Mouse (Mus musculus) midbrain, embryonic 12.5 days (tissue): Measurements from ENCODE around the gene H2al2c. TPM values are rescaled to one million over a fixed set of nuclear protein-coding genes. Genes with fewer than 3 reads are reported as not detected.
"Not testable (repeated sequence)": the region's sequence is repeated elsewhere in the genome, so short reads cannot be mapped to it uniquely, and the experiment has no call there.

Source experiments
- ATAC-seq: fragments of 200-750 bp; cut with Nextera tagmentation; 2 replicates; pipeline ENCODE4 v1.8.0; 2017; ENCODE audit warnings: low read depth, moderate TSS enrichment, moderate library complexity; ENCODE audit not compliant: low FRiP score
- H3K27ac ChIP-seq: fragments of 300-500 bp; sonication (generic); replicated peaks from 2 replicates; pipeline ENCODE4 v1.5.1; 2016; ENCODE audit warnings: mild to moderate bottlenecking
- H3K27me3 ChIP-seq: fragments of 300-500 bp; sonication (generic); 2 replicates; pipeline ENCODE4 v1.6.1; 2016; ENCODE audit warnings: mild to moderate bottlenecking
- H3K36me3 ChIP-seq: fragments of 300-500 bp; sonication (generic); 2 replicates; pipeline ENCODE4 v1.6.1; 2016
- H3K4me1 ChIP-seq: fragments of 300-500 bp; sonication (generic); 2 replicates; pipeline ENCODE4 v1.6.1; 2016
- H3K4me2 ChIP-seq: fragments of 300-500 bp; sonication (generic); replicated peaks from 2 replicates; pipeline ENCODE4 v1.6.1; 2016; ENCODE audit warnings: mild to moderate bottlenecking, moderate library complexity
- H3K4me3 ChIP-seq: fragments of 300-500 bp; sonication (generic); 2 replicates; pipeline ENCODE4 v1.5.1; 2016; ENCODE audit warnings: mild to moderate bottlenecking
- H3K9ac ChIP-seq: fragments of 300-500 bp; sonication (generic); replicated peaks from 2 replicates; pipeline ENCODE4 v1.6.1; 2016; ENCODE audit warnings: mild to moderate bottlenecking, moderate library complexity
- H3K9me3 ChIP-seq: fragments of 300-500 bp; sonication (generic); 2 replicates; pipeline ENCODE4 v1.6.1; 2016; ENCODE audit warnings: mild to moderate bottlenecking
- WGBS: fragments of 180-500 bp; shearing (Covaris S2); methylation state at CpG from one replicate; pipeline ENCODE4 v1.1.7; 2016; 5-methylcytosine and 5-hydroxymethylcytosine counted together
- polyA plus RNA-seq: library from polyadenylated mRNA; unstranded; fragments of >200 nt; fragmentation: Nextera tagmentation; extraction: Ambion mirVana; gene quantifications from 2 replicates; pipeline ENCODE4 v1.2.1, GENCODE M21; 2016

Gene H2al2c
- polyA plus RNA-seq: not detected in 2 replicates

DNA sequence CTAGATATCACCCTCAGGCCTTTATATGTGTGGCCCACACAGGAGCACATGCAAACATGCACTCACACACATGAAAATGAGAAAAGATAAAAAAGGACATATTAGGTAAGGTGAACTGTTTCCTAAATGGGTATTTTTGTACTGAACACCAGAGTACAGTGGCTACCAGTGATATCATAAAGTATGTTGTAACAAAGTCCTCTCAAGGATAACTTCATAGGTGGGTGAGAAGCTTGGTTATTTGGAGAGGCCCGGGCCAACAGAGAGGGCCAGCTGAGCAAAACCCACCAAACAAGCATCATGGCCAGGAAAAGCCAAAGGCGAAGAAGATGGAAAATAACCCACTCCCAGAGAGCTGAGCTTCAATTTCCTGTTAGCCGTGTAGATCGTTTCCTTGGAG lies at the start of gene H2al2c:
TSS of gene H2al2c (plus strand) at position 301 of the 400 bp plus-strand sequence.
- not testable (repeated sequence) for ATAC-seq, H3K4me3 ChIP-seq, H3K4me2 ChIP-seq, H3K27ac ChIP-seq, H3K27me3 ChIP-seq, H3K9me3 ChIP-seq, H3K36me3 ChIP-seq, H3K9ac ChIP-seq, H3K4me1 ChIP-seq
- no CpG with 5 or more reads among the region's 4 CpGs for WGBS

Other genes with a start within 250 kb of the H2al2c start
- gene Sry, start 64.6 kb downstream of the H2al2c start, polyA plus RNA-seq: not detected in 2 replicates
- gene H2al2b, start 121.6 kb downstream of the H2al2c start, polyA plus RNA-seq: not detected in 2 replicates
- gene Gm4064, start 197.1 kb downstream of the H2al2c start, polyA plus RNA-seq: not detected in 2 replicates
- gene Rbmy, start 231.6 kb downstream of the H2al2c start, polyA plus RNA-seq: not detected in 2 replicates
- not detected in 2 replicates for gene Gm10256, start 231.6 kb downstream of the H2al2c start, polyA plus RNA-seq